Mouse (Mus musculus) olfactory bulb, adult 2 months (tissue): Measurements from ENCODE around the gene Trim9.

Experiments used
- CTCF ChIP-seq: fragments of 200-500 bp; IDR thresholded peaks from 2 replicates; pipeline ENCODE4 v1.5.1; 2012; ENCODE audit warnings: low read depth, mild to moderate bottlenecking, low read length, moderate library complexity; ENCODE audit not compliant: insufficient read depth
- POLR2A ChIP-seq: fragments of 200-500 bp; IDR thresholded peaks from 2 replicates; pipeline ENCODE4 v1.6.1; 2012; ENCODE audit warnings: mild to moderate bottlenecking, low read depth, low read length, moderate library complexity; ENCODE audit not compliant: insufficient read depth

DNA sequence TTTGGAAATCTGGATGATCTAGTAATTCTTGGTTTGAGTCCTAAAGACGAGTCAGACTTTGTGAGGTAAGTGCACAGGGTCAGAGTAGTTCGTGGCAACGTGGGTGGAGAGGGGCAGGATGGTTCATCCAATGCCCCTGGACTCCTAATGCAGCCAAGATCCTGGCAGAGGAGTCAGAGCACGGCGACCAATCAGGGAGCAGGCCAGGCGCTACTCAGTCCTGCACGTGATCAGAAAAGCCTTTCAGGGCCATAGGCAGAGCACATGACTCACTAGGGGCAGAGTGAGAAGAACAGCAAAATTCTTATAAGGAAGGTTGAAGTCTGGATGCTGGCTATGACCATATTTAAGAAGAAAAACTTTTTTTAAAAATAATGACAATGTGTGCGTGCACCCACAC lies 143.0 kb downstream of the Trim9 start:
- TF ChIP-seq POLR2A (no peak), CTCF (no peak)
